Mouse (Mus musculus) urinary bladder, postnatal 14 days (tissue): Measurements from ENCODE around the gene Pknox1.

Experiments used
- DNase-seq: peaks from one replicate; pipeline ENCODE4 v3.0.0; 2021; ENCODE audit warnings: low spot score

The Pknox1 gene

GRCm38 (mm10) chr17:31652152-31652551, 87.6 kb downstream of the Pknox1 start:
- DNase-seq = no peak

GRCm38 (mm10) chr17:31653277-31653676, 88.7 kb downstream of the Pknox1 start:
- DNase-seq = no peak

- DNase-seq = no peak
These were observed 90.8 kb downstream of the Pknox1 start for GRCm38 (mm10) chr17:31655366-31655765.

GRCm38 (mm10) chr17:31656682-31657081, 92.1 kb downstream of the Pknox1 start:
- no peak for DNase-seq
